Mouse (Mus musculus): ENCODE measurements around the gene Aimp2. TPM values are rescaled to one million over a fixed set of nuclear protein-coding genes. Genes with fewer than 3 reads are reported as not detected.

Aimp2 gene
- polyA plus RNA-seq (2012; rRNA removed) = 76.1 and 79.8 TPM in 2 replicates

DNA sequence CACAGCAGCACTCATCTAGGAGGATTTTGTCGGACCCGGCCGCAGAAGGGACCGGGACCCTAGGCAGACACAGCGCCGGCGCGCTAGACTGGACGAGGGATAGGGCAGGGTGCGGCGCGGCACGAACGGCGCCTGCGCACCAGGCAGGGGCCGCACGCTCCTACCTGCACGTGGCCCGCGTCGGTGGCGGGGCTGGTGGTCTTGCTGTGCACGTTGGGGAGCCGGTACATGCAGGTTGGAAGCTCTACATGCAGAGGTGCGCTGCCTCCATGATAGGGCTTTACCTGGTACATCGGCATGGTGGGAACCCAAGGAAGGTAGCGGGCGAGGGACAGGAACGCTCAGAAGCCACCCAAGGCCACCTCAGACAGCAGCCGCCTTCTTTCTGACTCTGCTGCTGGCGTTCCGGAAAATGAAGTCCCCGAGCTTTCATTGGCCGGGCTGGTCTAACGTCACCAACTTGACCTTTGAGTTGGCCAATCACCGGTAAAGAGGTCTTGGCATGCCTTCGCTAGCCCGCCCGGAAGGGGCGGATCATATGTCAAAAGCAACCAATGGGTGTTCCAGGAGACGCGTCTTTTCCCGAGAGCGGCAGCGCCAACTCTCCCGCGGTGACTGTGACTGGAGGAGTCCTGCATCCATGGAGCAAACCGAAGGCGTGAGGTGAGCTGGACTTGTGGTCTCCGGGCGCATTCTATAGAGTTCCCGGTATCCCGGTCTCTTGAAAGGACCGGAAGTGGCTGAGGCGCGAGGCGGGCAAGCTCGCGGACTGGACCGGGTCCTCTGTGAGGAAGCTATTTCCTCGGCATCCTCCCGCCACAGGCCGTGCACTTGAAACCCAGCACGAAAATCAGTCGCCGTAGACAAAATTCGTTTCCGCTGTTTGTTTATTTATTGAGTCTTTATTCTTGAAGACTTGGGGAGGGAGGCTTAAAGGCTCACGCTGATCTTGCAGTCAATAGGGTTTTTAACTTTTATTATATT is at the start of gene Aimp2, which contains the start of gene Pms2:
Gene Aimp2 (minus strand): TSS at position 431 of the 984 bp plus-strand sequence.
Gene Pms2 (plus strand): TSS at position 548 of the 984 bp plus-strand sequence.
- TF ChIP-seq CTCF (IDR thresholded peaks at IDR 0.05; ENCODE audit: borderline replicate concordance, extremely low read depth, insufficient read depth, insufficient read length) (no peak), POLR2A (IDR thresholded peaks at IDR 0.05; ENCODE audit: borderline replicate concordance, extremely low read depth, insufficient read depth, insufficient read length, poor library complexity, severe bottlenecking) (no peak; the same call in none of the 2 replicates)
- peak; percentile 100 for DNase-seq (ENCODE audit: low read depth)

DNA sequence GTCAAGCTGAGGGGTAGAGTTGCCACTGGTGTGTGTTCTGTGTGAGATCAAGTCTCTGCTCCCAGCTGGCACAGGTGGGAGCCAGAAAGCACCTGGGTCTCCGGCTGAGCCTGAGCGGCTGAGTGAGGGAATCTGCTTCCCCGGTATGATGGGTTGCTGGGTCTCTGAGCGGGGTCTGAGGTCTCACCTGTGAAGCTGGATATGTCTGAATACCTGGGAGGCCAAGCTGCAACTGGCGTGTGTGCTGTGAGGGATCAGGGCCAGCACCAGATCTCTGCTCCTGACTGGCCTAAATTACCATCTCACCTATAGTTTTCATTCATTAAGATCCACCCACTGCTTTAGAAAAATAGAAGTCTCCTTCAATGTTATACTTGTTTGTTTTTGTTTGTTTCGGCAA is 47.5 kb upstream of the Aimp2 start:
- no peak for DNase-seq (ENCODE audit: low read depth)
- TF ChIP-seq POLR2A (IDR thresholded peaks at IDR 0.05; ENCODE audit: borderline replicate concordance, extremely low read depth, insufficient read depth, insufficient read length, poor library complexity, severe bottlenecking) (no peak), CTCF (IDR thresholded peaks at IDR 0.05; ENCODE audit: borderline replicate concordance, extremely low read depth, insufficient read depth, insufficient read length) (no peak)

DNA sequence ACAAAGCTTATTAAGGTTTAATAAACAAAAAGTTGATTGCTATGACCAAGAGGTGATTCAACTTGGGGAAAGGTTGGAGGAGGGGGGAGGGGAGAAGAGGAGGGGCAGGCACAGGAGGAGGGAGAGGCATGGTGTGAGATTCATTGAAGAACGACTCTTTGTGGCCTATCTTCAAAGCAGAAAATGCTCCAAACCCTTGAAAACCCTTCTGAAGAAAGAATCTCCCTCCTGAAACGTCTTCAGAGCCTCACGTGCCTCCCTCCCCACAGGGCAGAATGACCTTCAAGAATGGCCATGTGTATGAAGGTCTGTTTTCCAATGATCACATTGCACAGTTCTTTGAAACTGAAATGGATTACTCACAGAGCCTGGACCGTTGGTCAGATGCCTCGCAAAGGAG is 40.4 kb upstream of the Aimp2 start:
- TF ChIP-seq POLR2A (IDR thresholded peaks at IDR 0.05; ENCODE audit: borderline replicate concordance, extremely low read depth, insufficient read depth, insufficient read length, poor library complexity, severe bottlenecking) (no peak), CTCF (IDR thresholded peaks at IDR 0.05; ENCODE audit: borderline replicate concordance, extremely low read depth, insufficient read depth, insufficient read length) (no peak)
- no peak for DNase-seq (ENCODE audit: low read depth)

DNA sequence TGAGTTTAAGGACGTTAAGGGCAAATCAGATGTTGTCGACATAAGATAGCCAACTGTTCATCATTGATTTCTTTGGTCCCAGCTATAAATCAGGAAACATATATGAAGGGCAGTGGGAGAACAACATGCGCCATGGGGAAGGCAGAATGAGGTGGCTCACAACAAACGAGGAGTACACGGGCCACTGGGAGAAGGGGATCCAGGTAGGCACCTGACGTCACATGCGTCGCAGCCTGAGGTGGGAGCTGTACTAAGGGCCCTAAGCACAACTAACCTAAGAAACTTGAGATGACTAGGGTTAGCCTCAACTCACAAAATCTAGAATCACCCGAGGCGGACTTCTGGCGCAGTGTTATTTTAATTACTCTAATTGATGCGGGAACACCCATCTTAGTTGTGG is 38.7 kb upstream of the Aimp2 start:
- DNase-seq (ENCODE audit: low read depth) = no peak
- TF ChIP-seq CTCF (IDR thresholded peaks at IDR 0.05; ENCODE audit: borderline replicate concordance, extremely low read depth, insufficient read depth, insufficient read length) (no peak), POLR2A (IDR thresholded peaks at IDR 0.05; ENCODE audit: borderline replicate concordance, extremely low read depth, insufficient read depth, insufficient read length, poor library complexity, severe bottlenecking) (no peak)

DNA sequence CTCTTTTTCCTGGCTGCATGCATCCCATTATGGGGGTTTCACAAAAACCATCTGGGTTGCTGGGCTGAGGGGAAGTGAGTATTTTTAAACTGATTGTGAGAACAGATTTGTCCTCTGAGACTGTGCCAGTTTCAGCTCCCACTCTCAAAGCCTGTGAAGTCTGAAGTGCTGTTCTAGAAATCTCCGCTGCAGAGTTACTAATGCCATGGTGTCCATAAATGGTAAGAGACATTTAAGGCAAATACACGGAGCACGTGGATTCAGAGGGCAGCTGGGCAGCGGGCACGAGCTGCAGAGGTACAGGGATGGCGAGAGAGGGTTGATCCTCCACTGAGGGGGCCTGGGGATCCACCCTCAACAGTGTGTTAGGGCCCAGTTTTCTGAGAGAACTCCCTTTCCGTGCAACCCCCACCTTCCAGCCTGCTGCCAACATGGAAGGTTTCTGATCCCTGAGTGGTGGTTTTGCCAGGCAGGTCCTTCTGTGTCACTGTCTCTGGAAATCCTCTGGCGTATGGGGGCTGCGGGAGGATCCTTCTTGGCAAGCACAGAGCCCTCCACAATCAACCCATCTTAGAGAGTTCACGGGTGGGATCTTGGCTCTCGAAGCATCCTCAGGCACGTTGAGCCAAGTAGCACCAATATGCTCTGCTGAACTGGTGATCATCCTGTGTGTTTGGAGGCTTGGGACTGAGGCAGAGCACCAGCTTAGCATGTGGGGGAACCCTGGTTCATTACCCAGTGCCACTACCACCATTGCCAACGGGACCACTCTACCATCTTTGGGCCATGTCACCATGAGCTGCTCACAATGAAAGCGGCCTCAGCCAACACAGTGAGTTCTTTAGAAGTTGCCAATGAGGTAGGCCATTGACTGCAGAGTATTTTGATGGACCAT is 33.8 kb upstream of the Aimp2 start:
- peak; percentile 60 for DNase-seq (ENCODE audit: low read depth)
- TF ChIP-seq POLR2A (IDR thresholded peaks at IDR 0.05; ENCODE audit: borderline replicate concordance, extremely low read depth, insufficient read depth, insufficient read length, poor library complexity, severe bottlenecking) = no peak
- TF ChIP-seq CTCF (IDR thresholded peaks at IDR 0.05; ENCODE audit: borderline replicate concordance, extremely low read depth, insufficient read depth, insufficient read length) = no peak

DNA sequence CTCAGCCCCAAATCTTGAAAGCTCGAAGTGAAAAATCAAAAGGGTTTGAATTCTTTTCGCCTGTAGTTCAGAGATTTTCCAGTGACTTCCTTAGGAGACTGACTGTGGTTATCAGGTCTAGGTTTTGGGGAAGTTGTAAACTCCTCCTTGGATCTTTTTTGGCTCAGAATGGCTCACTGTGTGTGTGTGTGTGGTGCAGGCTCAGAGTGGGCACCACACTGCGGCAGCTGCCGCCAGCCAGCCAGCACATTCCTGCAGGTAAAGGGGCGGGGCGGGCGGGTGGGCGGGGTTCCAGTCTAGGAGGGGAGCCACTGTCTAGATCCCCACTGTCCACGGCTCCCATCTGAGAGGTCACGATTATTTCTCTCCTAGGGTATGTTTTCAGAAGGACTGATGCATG is 31.9 kb upstream of the Aimp2 start:
- no peak for TF ChIP-seq CTCF (IDR thresholded peaks at IDR 0.05; ENCODE audit: borderline replicate concordance, extremely low read depth, insufficient read depth, insufficient read length)
- no peak for DNase-seq (ENCODE audit: low read depth)

DNA sequence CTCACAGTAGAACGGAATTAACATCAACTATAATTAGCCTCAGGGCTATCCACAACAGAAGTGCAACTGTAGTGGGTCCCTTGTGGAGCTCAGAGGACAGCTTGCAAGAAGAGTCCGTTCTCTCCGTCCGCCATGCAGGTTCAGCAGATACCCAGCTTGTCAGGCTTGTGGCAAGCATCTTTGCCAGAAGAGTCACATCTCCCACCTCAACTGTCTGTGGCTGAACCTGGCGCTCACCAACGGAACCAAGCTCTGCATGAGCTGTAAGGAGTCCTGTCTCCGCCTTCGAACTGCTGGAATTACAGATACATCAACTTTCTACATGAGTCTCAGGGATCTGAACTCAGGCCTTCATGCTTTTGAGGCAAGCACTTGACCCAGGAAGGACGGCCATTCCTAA is 26.5 kb upstream of the Aimp2 start:
- TF ChIP-seq CTCF (IDR thresholded peaks at IDR 0.05; ENCODE audit: borderline replicate concordance, extremely low read depth, insufficient read depth, insufficient read length) (no peak), POLR2A (IDR thresholded peaks at IDR 0.05; ENCODE audit: borderline replicate concordance, extremely low read depth, insufficient read depth, insufficient read length, poor library complexity, severe bottlenecking) (no peak)
- DNase-seq (ENCODE audit: low read depth) = no peak

DNA sequence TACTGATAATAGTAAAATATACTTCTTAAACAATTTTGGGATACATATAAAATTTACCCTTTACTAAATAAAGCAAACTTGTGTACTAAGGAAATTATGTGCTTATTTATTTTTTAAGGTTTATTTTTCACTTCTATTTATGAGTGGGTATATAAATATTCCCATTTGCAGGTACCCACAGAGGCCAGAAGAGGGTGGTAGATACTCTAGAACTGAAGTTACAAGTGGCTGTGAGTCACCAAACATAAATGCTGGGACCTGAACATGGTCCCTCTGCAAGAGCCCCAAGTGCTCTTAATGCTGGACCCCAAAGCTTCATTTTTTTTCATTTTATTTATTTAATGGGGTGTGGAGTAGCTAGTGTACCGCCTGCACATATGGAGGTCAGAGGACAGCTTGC is 24.2 kb upstream of the Aimp2 start:
- DNase-seq (ENCODE audit: low read depth) = no peak
- TF ChIP-seq CTCF (IDR thresholded peaks at IDR 0.05; ENCODE audit: borderline replicate concordance, extremely low read depth, insufficient read depth, insufficient read length) = no peak
- no peak for TF ChIP-seq POLR2A (IDR thresholded peaks at IDR 0.05; ENCODE audit: borderline replicate concordance, extremely low read depth, insufficient read depth, insufficient read length, poor library complexity, severe bottlenecking)

DNA sequence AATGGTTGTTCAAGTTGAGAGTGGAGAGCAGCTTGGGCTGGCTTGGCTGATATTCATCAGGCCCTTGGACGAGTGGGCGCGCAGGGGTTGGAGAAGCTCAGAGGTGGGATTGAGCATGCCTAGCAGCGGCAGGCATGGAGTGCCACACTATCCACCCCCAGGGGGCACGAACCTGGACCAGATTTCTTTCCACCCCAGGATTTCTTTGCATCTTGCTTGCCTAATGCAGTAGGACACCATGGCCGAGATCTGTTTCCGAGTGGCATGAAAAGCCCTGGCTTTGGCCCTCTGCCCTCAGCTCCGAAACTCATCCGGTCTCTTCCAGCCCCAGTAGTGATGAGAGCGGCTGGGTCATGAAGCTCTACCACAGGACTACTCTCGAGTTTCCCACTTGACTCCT is 23.8 kb upstream of the Aimp2 start:
- no peak for DNase-seq (ENCODE audit: low read depth)
- TF ChIP-seq CTCF (IDR thresholded peaks at IDR 0.05; ENCODE audit: borderline replicate concordance, extremely low read depth, insufficient read depth, insufficient read length) = no peak
- TF ChIP-seq POLR2A (IDR thresholded peaks at IDR 0.05; ENCODE audit: borderline replicate concordance, extremely low read depth, insufficient read depth, insufficient read length, poor library complexity, severe bottlenecking) = no peak

DNA sequence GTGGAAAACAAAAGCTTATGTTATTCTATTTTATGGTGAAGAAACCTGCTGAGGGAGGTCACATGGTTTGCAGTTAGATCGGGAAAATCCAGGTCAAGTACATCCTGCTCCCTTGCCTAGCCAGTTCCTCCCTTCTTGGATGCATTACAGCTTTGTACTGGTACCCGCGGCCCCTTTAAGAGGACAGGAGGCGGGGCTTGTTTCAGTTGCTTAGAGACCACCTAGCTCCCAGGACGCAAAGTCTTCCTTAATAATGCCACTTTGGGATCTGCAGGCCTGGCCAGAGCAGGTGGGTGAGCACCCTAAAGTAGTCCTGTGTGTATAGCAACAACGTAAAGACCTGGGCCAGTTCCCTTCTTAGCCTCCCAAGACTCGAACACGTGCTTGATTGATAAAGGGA is 23.2 kb upstream of the Aimp2 start, which contains the start of gene Rsph10b:
Gene Rsph10b (plus strand): TSS at position 205 of the 400 bp plus-strand sequence.
- peak; percentile 36 for DNase-seq (ENCODE audit: low read depth)

More for the DNA sequence above, 23.2 kb upstream of the Aimp2 start, which contains the start of gene Rsph10b:
- TF ChIP-seq CTCF (IDR thresholded peaks at IDR 0.05; ENCODE audit: borderline replicate concordance, extremely low read depth, insufficient read depth, insufficient read length) (no peak), POLR2A (IDR thresholded peaks at IDR 0.05; ENCODE audit: borderline replicate concordance, extremely low read depth, insufficient read depth, insufficient read length, poor library complexity, severe bottlenecking) (no peak)

Data from brain, embryonic 14.5 days (tissue).